Mouse (Mus musculus) thymus, adult 2 months (tissue): ENCODE data around the gene Tlk1.

Experiments
- CTCF ChIP-seq: fragments of 200-500 bp; IDR thresholded peaks from 2 replicates; pipeline ENCODE4 v1.5.1; 2012; ENCODE audit warnings: mild to moderate bottlenecking, control low read depth, low read length, moderate library complexity, borderline replicate concordance; ENCODE audit not compliant: control insufficient read depth, poor library complexity, insufficient read depth; ENCODE audit errors: extremely low read depth
- POLR2A ChIP-seq: fragments of 200-500 bp; IDR thresholded peaks from 2 replicates; pipeline ENCODE4 v1.6.1; 2012; ENCODE audit warnings: mild to moderate bottlenecking, low read length, control low read depth, moderate library complexity; ENCODE audit not compliant: control insufficient read depth, poor library complexity, insufficient read depth; ENCODE audit errors: extremely low read depth

- TF ChIP-seq CTCF (no peak), POLR2A (no peak)
These were observed 27.3 kb upstream of the Tlk1 start for GRCm38 (mm10) chr2:70852796-70853221.
